Mouse (Mus musculus): ENCODE data around the gene Evx2.

The Evx2 gene

GRCm38 (mm10) chr2:74680561-74681398 lies 21.4 kb upstream of the Evx2 start:
- DNase-seq, result peak; percentile 59 to 63

- peak; percentile 59 to 69 for DNase-seq
Observed at GRCm38 (mm10) chr2:74679980-74680379, 20.6 kb upstream of the Evx2 start.

GRCm38 (mm10) chr2:74679596-74679971 lies 20.2 kb upstream of the Evx2 start:
- peak; percentile 53 to 69 for DNase-seq

- peak; percentile 48 to 61 for DNase-seq
Observed at GRCm38 (mm10) chr2:74678891-74679595, 19.7 kb upstream of the Evx2 start, which contains the start of gene Hoxd11. Hoxd11 (plus strand) TSS chr2:74679557.

- peak in 1 of 2 experiments; percentile 11 for DNase-seq
Observed at GRCm38 (mm10) chr2:74677106-74677505, 17.7 kb upstream of the Evx2 start.

GRCm38 (mm10) chr2:74676376-74677052 lies 17.2 kb upstream of the Evx2 start:
- peak in 1 of 2 experiments; percentile 20 for DNase-seq

- peak in 1 of 2 experiments; percentile 43 for DNase-seq
Observed at GRCm38 (mm10) chr2:74675666-74676282, 16.4 kb upstream of the Evx2 start.

- DNase-seq, result peak; percentile 49 to 60
Observed at GRCm38 (mm10) chr2:74674881-74675665, 15.7 kb upstream of the Evx2 start, which contains the start of gene Hoxd12. Hoxd12 (plus strand) TSS chr2:74675013.

GRCm38 (mm10) chr2:74673835-74674425 lies 14.6 kb upstream of the Evx2 start:
- DNase-seq, result peak in 1 of 2 experiments; percentile 20

- DNase-seq, result peak; percentile 85 to 90
Observed at GRCm38 (mm10) chr2:74672481-74673362, 13.4 kb upstream of the Evx2 start.

- peak in 1 of 2 experiments; percentile 10 for DNase-seq
Observed at GRCm38 (mm10) chr2:74671847-74672246, 12.5 kb upstream of the Evx2 start.

- no peak for DNase-seq
Observed at GRCm38 (mm10) chr2:74670632-74671188, 11.4 kb upstream of the Evx2 start.

- peak in 1 of 2 experiments; percentile 36 for DNase-seq
Observed at GRCm38 (mm10) chr2:74669650-74670235, 10.4 kb upstream of the Evx2 start.

GRCm38 (mm10) chr2:74669230-74669578 lies 9.8 kb upstream of the Evx2 start:
- DNase-seq, result peak in 1 of 2 experiments; percentile 19

GRCm38 (mm10) chr2:74668370-74669229 lies 9.2 kb upstream of the Evx2 start:
- peak; percentile 54 to 66 for DNase-seq

- DNase-seq, result peak; percentile 45 to 63
Observed at GRCm38 (mm10) chr2:74667842-74668357, 8.5 kb upstream of the Evx2 start, which contains the start of gene Hoxd13. Hoxd13 (plus strand) TSS chr2:74668310.

GRCm38 (mm10) chr2:74667191-74667841 lies 8.0 kb upstream of the Evx2 start:
- DNase-seq, result peak in 1 of 2 experiments; percentile 53

GRCm38 (mm10) chr2:74666411-74666810 lies 7.1 kb upstream of the Evx2 start:
- DNase-seq, result peak in 1 of 2 experiments; percentile 9
